Mouse (Mus musculus) MEL (cell line): Measurements from ENCODE around the gene Ezr. TPM values are rescaled to one million over a fixed set of nuclear protein-coding genes. Genes with fewer than 3 reads are reported as not detected.

Source experiments
- DNase-seq: peaks from one replicate; pipeline ENCODE4 v3.0.0; 2011; ENCODE audit warnings: low read depth, low spot score
- H3K27ac ChIP-seq: 2 replicates; pipeline ENCODE4 v1.5.1; 2012; ENCODE audit warnings: low read depth, mild to moderate bottlenecking, control low read depth, low read length, moderate library complexity; ENCODE audit not compliant: control insufficient read depth
- H3K27me3 ChIP-seq, 2 experiments: fragments of 150-350 bp in 1 of 2; sonication (generic) in 1 of 2; 2 replicates each; pipeline ENCODE4 v1.6.1; 2012; ENCODE audit warnings: low read length in 2 of 2, mild to moderate bottlenecking in 2 of 2, improper control_type of control experiment in 1 of 2, moderate library complexity in 1 of 2; ENCODE audit not compliant: insufficient read depth in 2 of 2, control insufficient read depth in 1 of 2
- H3K36me3 ChIP-seq, 2 experiments: 2 replicates each; pipeline ENCODE4 v1.6.1; 2012 to 2014; ENCODE audit warnings: low read length in 2 of 2, improper control_type of control experiment in 1 of 2, inconsistent platforms in 1 of 2, mild to moderate bottlenecking in 1 of 2; ENCODE audit not compliant: insufficient read depth in 2 of 2, control insufficient read depth in 1 of 2
- H3K4me1 ChIP-seq, 2 experiments: fragments of 150-350 bp in 1 of 2; sonication (generic) in 1 of 2; 2 replicates each; pipeline ENCODE4 v1.6.1; 2012; ENCODE audit warnings: low read length in 2 of 2, improper control_type of control experiment in 1 of 2, mild to moderate bottlenecking in 1 of 2; ENCODE audit not compliant: insufficient read depth in 2 of 2, control insufficient read depth in 1 of 2
- H3K4me3 ChIP-seq, 2 experiments: fragments of 150-350 bp in 1 of 2; sonication (generic) in 1 of 2; 2 replicates each; pipeline ENCODE4 v1.5.1; 2012; ENCODE audit warnings: low read depth in 2 of 2, low read length in 2 of 2, mild to moderate bottlenecking in 2 of 2, moderate library complexity in 2 of 2, control low read depth in 1 of 2, improper control_type of control experiment in 1 of 2; ENCODE audit not compliant: control insufficient read depth in 1 of 2, insufficient read depth in 1 of 2
- H3K79me2 ChIP-seq: 2 replicates; pipeline ENCODE4 v1.6.1; 2012; ENCODE audit warnings: mild to moderate bottlenecking, low read length, moderate library complexity; ENCODE audit not compliant: control insufficient read depth, poor library complexity, insufficient read depth
- H3K9ac ChIP-seq: 2 replicates; pipeline ENCODE4 v1.6.1; 2012; ENCODE audit warnings: low read depth, mild to moderate bottlenecking, control low read depth, low read length, moderate library complexity; ENCODE audit not compliant: control insufficient read depth, poor library complexity, severe bottlenecking
- H3K9me3 ChIP-seq: fragments of 150-350 bp; sonication (generic); replicated peaks from 2 replicates; pipeline ENCODE4 v1.6.1; 2012; ENCODE audit warnings: mild to moderate bottlenecking, low read length, improper control_type of control experiment, moderate library complexity; ENCODE audit not compliant: insufficient read depth
- BHLHE40 ChIP-seq: IDR thresholded peaks from 2 replicates; pipeline ENCODE4 v1.6.1; 2012; ENCODE audit warnings: low read depth, mild to moderate bottlenecking, inconsistent platforms, low read length, improper control_type of control experiment, borderline replicate concordance
- CHD2 ChIP-seq: IDR thresholded peaks from 2 replicates; pipeline ENCODE4 v1.6.1; 2011; ENCODE audit warnings: low read length, improper control_type of control experiment
- CTCF ChIP-seq, 3 experiments: IDR thresholded peaks in 2 of 3; conservative IDR thresholded peaks in 1 of 3; 2 replicates each; pipeline ENCODE4 v1.5.1; 2011 to 2012; ENCODE audit warnings: low read length in 3 of 3, low read depth in 2 of 3, mild to moderate bottlenecking in 2 of 3, improper control_type of control experiment in 1 of 3, inconsistent platforms in 1 of 3, mixed read lengths in 1 of 3, moderate library complexity in 1 of 3; ENCODE audit not compliant: control insufficient read depth in 1 of 3, insufficient read depth in 1 of 3, poor library complexity in 1 of 3, severe bottlenecking in 1 of 3
- ELF1 ChIP-seq: IDR thresholded peaks from 2 replicates; pipeline ENCODE4 v1.6.1; 2014; ENCODE audit warnings: low read depth, mild to moderate bottlenecking, inconsistent platforms, low read length, improper control_type of control experiment, moderate library complexity
- JUND ChIP-seq: IDR thresholded peaks from 2 replicates; pipeline ENCODE4 v1.6.1; 2011; ENCODE audit warnings: low read depth, mild to moderate bottlenecking, improper control_type of control experiment, low read length
- KAT2A ChIP-seq: conservative IDR thresholded peaks from 2 replicates; pipeline ENCODE4 v1.6.1; 2012; ENCODE audit warnings: low read depth, low read length, improper control_type of control experiment, inconsistent platforms
- MAX ChIP-seq: IDR thresholded peaks from 2 replicates; pipeline ENCODE4 v1.6.1; 2011; ENCODE audit warnings: low read length, improper control_type of control experiment
- MEF2A ChIP-seq: IDR thresholded peaks from 2 replicates; pipeline ENCODE4 v1.6.1; 2014; ENCODE audit warnings: low read depth, mild to moderate bottlenecking, inconsistent platforms, low read length, improper control_type of control experiment; ENCODE audit not compliant: poor library complexity, insufficient replicate concordance, severe bottlenecking; ENCODE audit errors: extremely low read depth
- MXI1 ChIP-seq: IDR thresholded peaks from 2 replicates; pipeline ENCODE4 v1.6.1; 2011; ENCODE audit warnings: mild to moderate bottlenecking, low read depth, low read length, improper control_type of control experiment
- MYC ChIP-seq: IDR thresholded peaks from 2 replicates; pipeline ENCODE4 v1.6.1; 2011; ENCODE audit warnings: low read depth, mild to moderate bottlenecking, low read length, improper control_type of control experiment, moderate library complexity
- NELFE ChIP-seq: IDR thresholded peaks from 2 replicates; pipeline ENCODE4 v1.6.1; 2011; ENCODE audit warnings: low read depth, low read length, improper control_type of control experiment
- NRF1 ChIP-seq: IDR thresholded peaks from 2 replicates; pipeline ENCODE4 v1.6.1; 2014; ENCODE audit warnings: low read depth, mild to moderate bottlenecking, inconsistent platforms, low read length, improper control_type of control experiment, moderate library complexity; ENCODE audit not compliant: poor library complexity, insufficient read depth, severe bottlenecking
- POLR2AphosphoS5 ChIP-seq: IDR thresholded peaks from 2 replicates; pipeline ENCODE4 v1.6.1; 2012; ENCODE audit warnings: low read depth, borderline replicate concordance, mild to moderate bottlenecking, inconsistent platforms, low read length, moderate library complexity, mixed read lengths
- RAD21 ChIP-seq: IDR thresholded peaks from 2 replicates; pipeline ENCODE4 v1.6.1; 2011; ENCODE audit warnings: mild to moderate bottlenecking, low read depth, low read length, improper control_type of control experiment
- RCOR1 ChIP-seq: IDR thresholded peaks from 2 replicates; pipeline ENCODE4 v1.6.1; 2012; ENCODE audit warnings: low read depth, mild to moderate bottlenecking, inconsistent platforms, low read length, improper control_type of control experiment
- SIN3A ChIP-seq: IDR thresholded peaks from 2 replicates; pipeline ENCODE4 v1.6.1; 2012; ENCODE audit warnings: low read length, improper control_type of control experiment, inconsistent platforms
- SMC3 ChIP-seq: IDR thresholded peaks from 2 replicates; pipeline ENCODE4 v1.6.1; 2011; ENCODE audit warnings: low read depth, low read length, improper control_type of control experiment
- TAL1 ChIP-seq: IDR thresholded peaks from 2 replicates; pipeline ENCODE4 v1.6.1; 2012; ENCODE audit warnings: mild to moderate bottlenecking, inconsistent platforms, low read length, moderate library complexity, mixed read lengths
- TBP ChIP-seq: IDR thresholded peaks from 2 replicates; pipeline ENCODE4 v1.8.0; 2011; ENCODE audit warnings: low read depth, low read length, improper control_type of control experiment
- TCF12 ChIP-seq: IDR thresholded peaks from 2 replicates; pipeline ENCODE4 v1.6.1; 2014; ENCODE audit warnings: low read depth, mild to moderate bottlenecking, inconsistent platforms, low read length, improper control_type of control experiment, moderate library complexity
- UBTF ChIP-seq: IDR thresholded peaks from 2 replicates; pipeline ENCODE4 v1.6.1; 2012; ENCODE audit warnings: low read depth, mild to moderate bottlenecking, inconsistent platforms, low read length, improper control_type of control experiment, moderate library complexity, borderline replicate concordance; ENCODE audit not compliant: insufficient read depth
- USF2 ChIP-seq, 2 experiments: IDR thresholded peaks; 2 replicates each; pipeline ENCODE4 v1.6.1; 2011 to 2012; ENCODE audit warnings: improper control_type of control experiment in 2 of 2, low read length in 2 of 2, borderline replicate concordance in 1 of 2, inconsistent platforms in 1 of 2, low read depth in 1 of 2, mild to moderate bottlenecking in 1 of 2; ENCODE audit not compliant: insufficient read depth in 1 of 2
- ZKSCAN1 ChIP-seq: IDR thresholded peaks from 2 replicates; pipeline ENCODE4 v1.6.1; 2012; ENCODE audit warnings: low read depth, mild to moderate bottlenecking, inconsistent platforms, low read length, improper control_type of control experiment, moderate library complexity
- ZNF384 ChIP-seq: IDR thresholded peaks from 2 replicates; pipeline ENCODE4 v1.6.1; 2012; ENCODE audit warnings: low read depth, mild to moderate bottlenecking, inconsistent platforms, low read length, improper control_type of control experiment
- polyA plus RNA-seq, 2 experiments: library from polyadenylated mRNA; stranded (reverse) in 1 of 2; unstranded in 1 of 2; fragments of >175 nt in 1 of 2; fragments of >200 nt in 1 of 2; gene quantifications; 2 replicates each; pipeline versions ENCODE4 v1.2.1 to v1.2.4; 2012; ENCODE audit warnings: low replicate concordance in 2 of 2, low read depth in 1 of 2; ENCODE audit not compliant: insufficient read length in 2 of 2, insufficient read depth in 1 of 2, missing spikeins in 1 of 2
- total RNA-seq: library from RNA; depleted of rRNA; stranded (reverse); fragments of 300-350 nt; gene quantifications from 2 replicates; pipeline ENCODE4 v1.2.3, GENCODE M21; 2012

Ezr gene
- total and polyA plus RNA-seq, 3 experiments = 48.7 to 88.7 TPM; not detected in 1

DNA sequence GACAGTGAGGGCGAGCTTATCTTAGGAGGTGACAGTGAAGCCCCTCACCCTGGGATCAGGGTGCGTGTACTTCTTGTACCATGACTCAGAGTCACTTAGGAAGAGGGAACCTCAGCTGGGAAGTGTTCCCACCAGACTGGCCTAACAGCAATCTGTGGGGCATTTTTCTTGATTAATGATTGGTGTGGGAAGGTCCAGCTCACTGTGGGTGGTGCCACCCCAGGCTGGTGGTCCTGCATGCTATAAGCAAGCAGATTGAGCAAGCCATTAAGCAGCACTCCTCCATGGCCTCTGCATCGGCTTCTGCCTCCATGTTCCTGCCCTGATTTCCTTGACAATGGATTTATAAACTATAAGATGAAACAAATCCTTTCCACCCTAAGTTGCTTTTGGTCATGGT lies 26.7 kb upstream of the Ezr start:
- H3K27ac ChIP-seq = no peak overlapping the region
- no peaks in the 10 kb centered on the region for H3K27me3 ChIP-seq
- peaks cover 0 to 10% of the 10 kb centered on the region in 2 experiments; a peak in 2 of 4 replicates for H3K36me3 ChIP-seq
- H3K4me1 ChIP-seq = peaks cover 4 to 10% of the 10 kb centered on the region in 2 experiments; a peak in 3 of 4 replicates
- H3K79me2 ChIP-seq = no peaks in the 10 kb centered on the region
- no peak for DNase-seq
- TF ChIP-seq NRF1 = no peak
- TF ChIP-seq SIN3A = no peak
- no peak for TF ChIP-seq JUND
- no peak for TF ChIP-seq CHD2
- no peak for TF ChIP-seq ELF1
- no peak for TF ChIP-seq SMC3
- no peak for TF ChIP-seq MYC
- no peak for TF ChIP-seq MEF2A
- TF ChIP-seq CTCF (IDR thresholded peaks at IDR 0.05 in 2 of 3, conservative IDR thresholded peaks at IDR 0.05 in 1 of 3; ENCODE audit: control insufficient read depth in 1 of 3, insufficient read depth in 1 of 3, low read depth in 2 of 3, low read length in 3 of 3, poor library complexity in 1 of 3, severe bottlenecking in 1 of 3) = no peak
- TF ChIP-seq ZKSCAN1 = no peak
- TF ChIP-seq KAT2A = no peak
- no peak for TF ChIP-seq RAD21
- TF ChIP-seq POLR2AphosphoS5 = no peak
- no peak for TF ChIP-seq TBP
- no peak overlapping the region for H3K9ac ChIP-seq
- H3K4me3 ChIP-seq = no peak overlapping the region
- H3K9me3 ChIP-seq = no peaks in the 10 kb centered on the region

DNA sequence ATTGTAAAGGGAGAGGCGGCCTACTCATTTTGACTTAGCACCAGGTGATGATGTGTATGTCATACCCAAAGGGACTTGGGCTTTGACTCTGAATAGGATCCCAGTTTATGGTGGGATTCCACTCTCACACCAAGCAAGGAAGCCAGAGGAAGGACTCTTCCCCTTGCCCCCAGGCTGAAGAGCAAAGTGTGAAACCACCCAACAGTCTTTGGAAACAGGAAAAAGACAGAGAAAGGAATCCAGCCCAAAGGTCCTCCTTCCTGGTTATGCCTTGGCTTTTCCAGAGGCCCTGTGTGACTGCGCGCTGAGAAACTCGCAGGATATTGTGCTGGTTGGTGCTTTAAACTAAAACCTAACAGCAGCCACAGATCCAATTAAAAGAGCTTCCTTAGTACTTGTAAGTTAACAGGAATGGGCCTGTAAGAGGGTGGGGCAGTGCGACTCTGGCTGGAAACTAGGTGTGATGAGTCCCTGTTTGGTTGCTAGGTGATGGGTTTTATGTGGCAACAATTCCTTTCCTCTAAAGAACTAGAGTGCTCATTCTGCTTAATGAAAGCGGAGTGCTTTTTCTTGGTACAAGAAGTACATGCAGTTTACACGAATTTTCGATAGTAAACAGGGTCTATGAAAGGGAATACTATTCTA lies 26.1 kb upstream of the Ezr start:
- H3K9ac ChIP-seq = no peak overlapping the region
- no peak overlapping the region for H3K4me3 ChIP-seq
- TF ChIP-seq RCOR1 = no peak
- TF ChIP-seq MXI1 = no peak
- TF ChIP-seq TAL1 = no peak
- TF ChIP-seq NELFE = no peak
- no peak for TF ChIP-seq BHLHE40
- no peak for TF ChIP-seq USF2 (IDR thresholded peaks at IDR 0.05; ENCODE audit: borderline replicate concordance in 1 of 2, insufficient read depth in 1 of 2, low read depth in 1 of 2, low read length in 2 of 2)
- TF ChIP-seq UBTF = no peak
- TF ChIP-seq ZNF384 = no peak
- TF ChIP-seq TCF12 = no peak
- TF ChIP-seq MAX = no peak
- H3K9me3 ChIP-seq = no peaks in the 10 kb centered on the region
- no peak for DNase-seq
- peaks cover 5 to 12% of the 10 kb centered on the region in 2 experiments for H3K4me1 ChIP-seq
- no peak overlapping the region for H3K27ac ChIP-seq
- H3K27me3 ChIP-seq = no peaks in the 10 kb centered on the region
- no peaks in the 10 kb centered on the region for H3K79me2 ChIP-seq
- H3K36me3 ChIP-seq = peaks cover 0 to 12% of the 10 kb centered on the region in 2 experiments; a peak in 2 of 4 replicates
